ENCODE assay signal across 17 mouse cellular contexts in genomic region chr13:60621411-60621965, GRCm38 (mm10). TPM values are rescaled to one million over a fixed set of nuclear protein-coding genes. Genes with fewer than 3 reads are reported as not detected.
DNase-seq lines count a peak whose midpoint lies in the region; ATAC-seq and TF ChIP-seq lines count a peak whose summit lies in the region.
"Had no signal": no experiment of that assay in that cellular context is flagged by ENCODE, and none has a peak within 500 bp of the region (broad histone marks: within the 10 kb centered on the region; RNA-seq: fewer than 3 reads in every experiment).

No protein-coding gene starts in this region.

- 55% methylated on average over 4 of the region's 4 CpGs for WGBS in kidney, embryonic 16.5 days

- TF ChIP-seq CTCF in bone marrow macrophage, adult 2 months (IDR thresholded peaks at IDR 0.05; ENCODE audit: low read depth, low read length), result no peak
- no peak for TF ChIP-seq CTCF in brain, embryonic 14.5 days (IDR thresholded peaks at IDR 0.05; ENCODE audit: borderline replicate concordance, extremely low read depth, insufficient read depth, insufficient read length)

- no peak overlapping the region for H3K4me3 ChIP-seq in kidney, embryonic 16.5 days (ENCODE audit: low read length)
- no peak overlapping the region for H3K4me3 ChIP-seq in bone marrow macrophage, adult 2 months (ENCODE audit: insufficient read depth, low read length)
- H3K4me3 ChIP-seq: embryonic facial prominence, embryonic 15.5 days; liver, embryonic 15.5 days; midbrain, embryonic 13.5 days had no signal

- no peak for TF ChIP-seq POLR2A in bone marrow macrophage, adult 2 months (IDR thresholded peaks at IDR 0.05; ENCODE audit: borderline replicate concordance, low read depth, low read length)
- no peak for TF ChIP-seq POLR2A in brain, embryonic 14.5 days (IDR thresholded peaks at IDR 0.05; ENCODE audit: borderline replicate concordance, extremely low read depth, insufficient read depth, insufficient read length, poor library complexity, severe bottlenecking)

- H3K4me2 ChIP-seq in kidney, embryonic 16.5 days (replicated peaks; ENCODE audit: low read depth, low read length), result no peak overlapping the region
- H3K4me2 ChIP-seq: embryonic facial prominence, embryonic 15.5 days; hindbrain, embryonic 14.5 days; liver, embryonic 15.5 days; midbrain, embryonic 13.5 days had no signal

- ATAC-seq in frontal cortex, adult (ENCODE audit: low TSS enrichment), result 0 out of 2 replicates have a peak, but pooled peaks have one; percentile 43
- ATAC-seq in kidney, embryonic 16.5 days (ENCODE audit: low FRiP score, low TSS enrichment), result no peak
- ATAC-seq: midbrain, embryonic 13.5 days had no signal

- H3K27me3 ChIP-seq in kidney, embryonic 16.5 days (ENCODE audit: insufficient read depth, low read length), result no peaks in the 10 kb centered on the region
- H3K27me3 ChIP-seq: embryonic facial prominence, embryonic 15.5 days; liver, embryonic 15.5 days; midbrain, embryonic 13.5 days had no signal

- H3K9me3 ChIP-seq in kidney, embryonic 16.5 days (ENCODE audit: low read length), result no peaks in the 10 kb centered on the region
- H3K9me3 ChIP-seq: embryonic facial prominence, embryonic 15.5 days; liver, embryonic 15.5 days; midbrain, embryonic 13.5 days had no signal

- peaks cover 17% of the 10 kb centered on the region; the same call in 1 of the 2 replicates for H3K4me1 ChIP-seq in kidney, embryonic 16.5 days (ENCODE audit: insufficient read depth, low read length)
- H3K4me1 ChIP-seq in bone marrow macrophage, adult 2 months (ENCODE audit: control insufficient read depth, insufficient read depth, low read length), result peaks cover 35% of the 10 kb centered on the region

- H3K27ac ChIP-seq in kidney, embryonic 16.5 days (ENCODE audit: low read length), result no peak overlapping the region
- H3K27ac ChIP-seq in bone marrow macrophage, adult 2 months (ENCODE audit: insufficient read depth, low read depth, low read length), result peak overlapping the region; percentile 82
- H3K27ac ChIP-seq: embryonic facial prominence, embryonic 15.5 days; hindbrain, embryonic 14.5 days; liver, embryonic 15.5 days; midbrain, embryonic 13.5 days had no signal

- H3K9ac ChIP-seq in kidney, embryonic 16.5 days (replicated peaks; ENCODE audit: low read length), result no peak overlapping the region
- H3K9ac ChIP-seq: embryonic facial prominence, embryonic 15.5 days; hindbrain, embryonic 14.5 days; liver, embryonic 15.5 days; midbrain, embryonic 13.5 days had no signal

- H3K36me3 ChIP-seq in kidney, embryonic 16.5 days (ENCODE audit: insufficient read depth, low read length), result no peaks in the 10 kb centered on the region; the same call in none of the 2 replicates
- H3K36me3 ChIP-seq: embryonic facial prominence, embryonic 15.5 days; G1E; liver, embryonic 15.5 days had no signal

- no peak for DNase-seq in frontal cortex, postnatal 25 days (ENCODE audit: low spot score in 2 of 2)
- DNase-seq in kidney, postnatal 14 days, result peak; percentile 30
- DNase-seq in brain, embryonic 14.5 days (ENCODE audit: low read depth), result peak; percentile 74
- DNase-seq in yolk sac, embryonic 10.5 days (ENCODE audit: low spot score), result no peak
- DNase-seq in neural tube, embryonic 10.5 days (ENCODE audit: extremely low spot score, low spot score), result no peak
- DNase-seq: gastrocnemius, postnatal 25 days; kidney, adult 11 months; lung, postnatal 4 days; thymus, postnatal 25 days had no signal

RNA-seq across cellular contexts. Expression of gene Dapk1, which starts 19.7 kb away (rescaled TPM):
- 25.3 and 26.5 TPM in 2 replicates for polyA plus RNA-seq in kidney, embryonic 16.5 days (2015; fragmentation: Nextera tagmentation; extraction: Ambion mirVana)
- polyA plus RNA-seq in bone marrow macrophage, adult 2 months (2012; ENCODE audit: insufficient read depth, insufficient read length, missing spikeins), result 26.9 and 33.2 TPM in 2 replicates
- 107 and 112 TPM in 2 replicates for polyA plus RNA-seq in brain, embryonic 14.5 days (2012; rRNA removed)
- polyA plus RNA-seq: G1E had no signal

Comparison
In these comparisons a context has a peak if more than half of its experiments do, and no peak if none do; other contexts are left out.
1. DNase-seq: peak in kidney, postnatal 14 days (single experiment) and brain, embryonic 14.5 days (single experiment); none in frontal cortex, postnatal 25 days (0 of 2), yolk sac, embryonic 10.5 days (single experiment) and neural tube, embryonic 10.5 days (single experiment).